Mouse (Mus musculus): Measurements from ENCODE around the gene Tbca.

Tbca gene

DNA sequence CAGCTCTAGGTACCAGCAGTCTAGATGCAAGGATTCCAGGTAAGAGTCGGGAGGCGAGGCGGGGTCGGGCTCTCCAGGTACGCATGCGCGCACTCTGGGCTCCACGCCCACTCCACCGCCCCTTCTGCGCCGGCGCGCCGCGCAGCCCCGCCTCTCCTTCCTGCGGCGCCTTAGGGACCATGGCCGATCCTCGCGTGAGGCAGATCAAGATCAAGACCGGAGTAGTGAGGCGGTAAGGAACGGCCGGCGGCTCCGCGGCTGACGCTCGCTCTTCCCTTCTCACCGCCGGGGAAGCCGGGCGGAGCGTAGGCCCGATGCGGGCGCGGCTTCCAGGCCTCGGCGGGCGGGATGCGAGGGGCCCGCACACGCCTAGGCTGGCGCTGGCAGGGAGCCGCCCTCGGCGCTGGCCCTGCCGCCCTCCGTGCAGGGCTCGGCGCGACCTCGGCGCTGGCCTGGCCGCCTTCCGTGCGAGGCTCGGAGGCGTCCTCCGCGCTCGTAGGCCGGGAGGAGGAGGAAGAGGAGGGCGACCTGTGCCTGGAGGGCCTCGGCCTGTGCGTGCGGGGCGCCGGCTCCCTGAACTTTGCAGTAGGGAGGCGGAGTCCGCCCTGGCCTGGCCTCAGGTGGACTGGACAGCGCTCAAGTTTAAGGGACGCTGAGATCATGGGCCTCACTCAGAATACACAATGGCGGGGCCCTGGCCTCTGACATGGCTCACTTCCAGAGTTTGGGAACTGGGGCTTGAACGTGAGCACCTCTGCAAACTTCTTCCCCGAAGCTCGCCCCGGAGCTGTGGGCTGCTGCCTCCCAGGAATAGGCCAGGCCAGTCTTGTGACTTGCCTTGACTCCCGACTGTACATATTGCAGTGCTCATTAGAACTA lies at the start of gene Tbca:
Tbca (plus strand) TSS at position 140 of the 879 bp plus-strand sequence.
- peak; percentile 80 for DNase-seq (ENCODE audit: low spot score)

DNA sequence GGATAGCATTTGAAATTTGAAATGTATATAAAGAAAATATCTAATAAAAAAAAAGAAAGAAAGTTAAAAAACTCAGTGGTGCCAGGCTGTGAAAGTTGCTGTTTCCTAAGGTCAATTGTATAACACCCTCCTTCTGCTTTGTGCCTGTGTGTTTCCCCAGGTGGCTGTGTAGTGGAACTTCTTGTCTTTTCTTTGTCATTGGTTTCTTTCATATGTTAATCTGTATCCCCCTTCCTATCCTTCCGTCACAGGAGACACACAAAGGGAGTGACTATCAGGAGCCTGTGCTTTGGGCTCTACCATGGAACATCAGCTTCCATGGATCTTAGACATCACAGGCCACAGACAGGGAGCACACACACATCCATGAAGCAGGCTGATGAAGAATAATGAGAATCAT lies 43.5 kb upstream of the Tbca start:
- no peak for DNase-seq (ENCODE audit: low spot score)

DNA sequence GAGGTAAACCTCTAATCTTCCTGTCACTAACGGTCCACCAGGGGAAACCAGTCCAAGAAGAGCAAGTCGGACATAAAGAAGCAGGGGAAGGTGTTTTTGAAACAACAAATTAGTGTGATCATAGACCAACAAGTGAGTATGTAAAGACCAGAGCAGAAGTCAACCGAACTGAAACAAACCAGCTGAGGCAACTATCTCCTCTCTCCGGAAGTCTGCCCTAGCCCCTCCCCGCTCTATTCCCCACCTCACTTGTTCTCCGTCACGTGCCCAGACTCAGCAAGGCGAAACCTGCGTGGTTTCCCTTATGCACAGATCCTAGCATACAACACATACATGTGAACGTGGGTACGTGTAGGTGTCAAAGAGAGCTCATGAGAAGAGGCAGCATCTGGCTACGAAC lies 22.9 kb upstream of the Tbca start:
- no peak for DNase-seq (ENCODE audit: low spot score)

DNA sequence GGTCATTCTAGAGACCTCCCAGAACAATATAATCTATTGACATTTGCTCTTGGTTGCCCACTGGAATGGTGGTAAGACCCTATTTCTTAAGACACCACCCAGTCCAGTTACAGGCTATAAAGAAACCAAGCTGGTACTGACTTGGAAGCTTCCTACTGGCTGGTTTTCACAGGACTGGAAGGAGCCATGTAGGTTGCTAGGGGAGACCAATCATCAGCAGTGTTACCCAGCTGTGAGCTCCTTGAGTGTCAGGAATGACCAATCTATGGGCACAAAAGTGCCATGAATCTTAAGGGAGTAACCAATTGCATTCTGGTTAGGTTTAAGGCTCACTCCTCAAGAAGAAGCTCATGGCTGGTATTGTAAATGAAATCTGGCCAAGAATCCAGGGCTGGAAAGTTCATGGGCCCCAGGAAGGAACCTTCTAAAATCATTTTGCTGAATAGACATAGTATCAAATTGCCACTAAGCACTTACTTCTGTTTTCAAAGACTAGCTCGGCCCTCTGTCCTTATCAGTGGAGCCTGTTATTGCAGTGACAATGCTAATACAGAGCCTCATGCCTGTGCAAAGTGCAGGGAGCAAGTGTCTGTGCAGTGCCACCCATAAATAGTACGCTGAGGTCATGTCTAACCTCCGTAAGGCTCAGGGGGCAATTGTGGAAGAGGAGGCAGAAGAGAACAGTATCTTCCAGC lies 20.1 kb upstream of the Tbca start:
- no peak for DNase-seq (ENCODE audit: low spot score)

DNA sequence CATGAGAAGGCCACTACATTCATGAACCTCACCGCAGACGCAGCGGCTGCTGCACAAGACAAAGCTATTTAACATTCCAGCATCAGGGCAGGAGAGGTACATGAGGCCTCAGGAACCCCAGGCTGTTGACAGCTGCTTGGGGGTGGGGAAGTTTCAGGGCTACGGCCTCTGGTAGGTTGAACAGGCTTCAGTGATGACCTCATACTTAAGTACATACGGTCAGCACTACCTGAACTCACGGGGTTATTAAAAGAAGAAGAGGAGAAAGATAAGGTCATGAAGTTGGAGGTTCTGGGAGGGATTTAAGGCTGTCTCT lies 19.6 kb upstream of the Tbca start:
- no peak for DNase-seq (ENCODE audit: low spot score)

DNA sequence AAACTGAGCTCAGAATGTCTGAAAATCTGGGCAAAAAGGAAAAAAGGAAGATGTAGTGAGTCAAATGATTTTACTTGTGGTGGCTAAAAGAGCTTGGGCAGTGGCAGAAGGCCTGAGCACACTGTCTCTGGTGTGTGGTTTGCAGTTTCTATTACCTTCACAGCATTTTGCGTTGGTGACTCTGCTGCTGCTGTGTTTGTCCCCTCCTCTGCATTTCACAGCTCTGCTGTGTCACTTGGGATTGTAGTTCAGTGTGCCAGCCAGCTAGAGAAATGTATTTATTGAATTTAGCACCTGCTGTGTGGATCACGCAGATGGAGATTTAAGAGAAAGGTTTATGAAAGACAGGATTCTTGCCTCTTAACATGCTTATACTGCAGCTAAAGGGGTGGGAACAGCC lies 1.8 kb upstream of the Tbca start:
- no peak for DNase-seq (ENCODE audit: low spot score)

DNA sequence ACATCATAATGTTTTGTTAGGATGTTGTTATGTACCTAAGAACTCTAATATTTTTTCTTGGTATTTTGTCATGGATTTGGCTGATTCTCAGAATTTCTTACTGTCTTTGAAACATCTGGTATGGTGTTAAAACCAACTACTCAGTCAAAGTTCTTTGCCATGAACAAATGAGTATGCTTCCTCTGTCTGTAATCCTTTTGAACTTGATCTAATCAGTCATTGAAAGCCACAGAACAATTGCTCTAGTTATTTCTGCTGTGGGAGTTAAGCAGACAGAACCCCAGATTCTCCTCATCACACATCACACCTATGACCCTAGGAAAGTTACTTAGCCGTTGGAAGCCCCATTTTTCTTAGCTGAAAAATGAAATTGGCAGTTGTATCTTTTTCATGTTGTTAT lies 6.0 kb downstream of the Tbca start:
- no peak for DNase-seq (ENCODE audit: low spot score)

DNA sequence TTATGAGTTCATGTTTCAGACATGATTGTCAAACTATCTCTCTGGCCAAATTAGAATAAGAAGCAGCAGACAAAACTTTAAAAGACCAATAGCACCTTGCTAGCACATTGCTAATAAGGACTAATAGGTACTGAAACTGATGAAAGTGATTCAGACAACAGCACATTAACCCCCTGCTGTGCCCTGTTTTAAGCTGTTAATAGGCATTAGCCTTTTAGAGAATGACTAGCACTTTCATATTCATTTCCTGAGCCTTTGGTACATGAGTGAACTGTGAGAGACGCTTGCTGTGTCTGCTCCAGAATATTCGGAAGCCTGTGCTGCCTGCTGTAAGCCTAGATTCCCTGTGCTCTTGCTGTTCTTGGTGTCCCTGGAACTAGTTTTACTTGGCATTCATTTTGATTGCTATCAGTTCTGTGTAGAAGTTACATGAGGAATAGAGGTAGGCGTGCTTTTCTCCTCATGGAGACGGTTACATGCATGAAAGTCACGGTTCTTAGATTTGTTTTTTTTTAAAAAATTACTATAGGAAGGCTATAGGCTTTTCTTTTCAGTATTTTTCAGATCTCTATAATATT lies 14.9 kb downstream of the Tbca start:
- no peak for DNase-seq (ENCODE audit: low spot score)

DNA sequence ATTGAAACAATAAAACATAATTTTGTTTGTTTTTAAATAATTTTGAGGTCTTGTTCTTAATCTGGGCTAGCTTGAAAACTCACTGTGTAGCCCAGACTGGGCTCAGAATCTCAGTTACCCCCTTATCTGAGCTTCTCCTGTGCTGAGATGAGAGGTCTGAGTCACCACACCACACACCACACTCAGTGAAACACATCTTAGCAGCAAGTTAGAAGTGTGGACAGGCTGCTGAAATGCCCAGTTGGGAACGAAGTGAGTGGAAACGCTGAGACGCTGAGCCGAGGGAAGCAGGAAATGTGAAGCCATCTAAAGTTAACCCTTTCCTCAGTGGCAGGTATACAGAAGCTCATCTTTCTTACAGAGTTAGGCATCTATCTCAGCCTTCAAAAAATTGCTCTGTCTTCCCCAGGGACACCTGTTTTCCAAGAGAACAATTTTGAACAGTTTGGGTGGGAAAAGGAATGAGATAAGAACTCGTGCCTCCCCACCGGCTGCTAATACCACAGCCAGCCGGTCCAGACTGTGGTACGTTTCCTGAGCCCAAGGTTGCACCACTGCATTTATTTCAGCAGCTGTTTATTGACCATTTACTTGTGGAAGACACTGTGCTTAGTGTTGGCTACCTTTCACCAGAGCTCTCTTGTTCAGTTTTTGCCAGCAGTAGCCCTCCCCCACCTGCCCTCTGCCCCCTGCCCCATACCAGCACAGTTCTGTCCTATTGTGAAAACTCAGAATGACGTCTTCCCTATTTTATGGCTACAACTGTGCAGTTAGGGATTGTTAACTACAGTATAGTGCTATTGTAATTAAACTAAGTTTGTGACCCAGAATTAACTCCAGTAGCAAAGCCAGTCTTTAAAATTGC lies 17.8 kb downstream of the Tbca start:
- no peak for DNase-seq (ENCODE audit: low spot score)

DNA sequence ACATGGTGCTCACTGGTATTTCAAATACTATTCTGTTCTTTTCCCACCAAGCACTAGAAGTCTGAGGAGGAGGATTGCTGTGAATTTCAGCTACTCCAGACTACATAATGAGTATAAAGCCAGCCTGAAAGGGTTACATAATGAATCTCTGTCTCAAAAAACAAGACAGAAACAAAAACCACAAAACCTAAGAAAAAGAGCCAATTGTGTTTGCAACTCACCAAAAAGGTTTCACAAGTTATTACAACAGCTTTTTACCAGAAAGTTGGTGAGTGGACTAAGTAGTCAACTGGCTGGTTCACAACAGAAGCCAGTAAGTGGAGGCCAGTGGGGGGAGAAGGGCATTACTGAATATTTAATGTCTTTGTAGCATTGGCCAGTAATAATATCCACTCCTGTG lies 19.9 kb downstream of the Tbca start:
- DNase-seq (ENCODE audit: low spot score), result no peak

DNA sequence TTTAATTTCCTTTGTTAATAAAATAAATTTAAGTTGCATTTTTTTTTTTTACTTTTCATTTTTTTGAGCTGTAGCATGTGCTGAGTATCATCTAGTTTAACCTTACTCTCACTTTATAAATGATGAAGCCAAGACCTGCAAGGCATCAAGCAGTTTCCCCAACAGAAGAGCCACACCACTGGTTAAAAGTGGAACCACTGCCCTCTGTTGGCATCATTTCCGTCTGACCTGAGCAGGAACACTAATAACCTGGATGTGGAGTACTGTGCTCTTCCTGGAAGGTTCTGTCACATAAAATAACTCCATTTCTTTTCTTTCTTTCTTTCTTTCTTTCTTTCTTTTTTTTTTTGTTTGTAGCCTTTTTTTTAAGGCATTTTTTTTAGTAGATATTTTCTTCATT lies 21.0 kb downstream of the Tbca start:
- no peak for DNase-seq (ENCODE audit: low spot score)

DNA sequence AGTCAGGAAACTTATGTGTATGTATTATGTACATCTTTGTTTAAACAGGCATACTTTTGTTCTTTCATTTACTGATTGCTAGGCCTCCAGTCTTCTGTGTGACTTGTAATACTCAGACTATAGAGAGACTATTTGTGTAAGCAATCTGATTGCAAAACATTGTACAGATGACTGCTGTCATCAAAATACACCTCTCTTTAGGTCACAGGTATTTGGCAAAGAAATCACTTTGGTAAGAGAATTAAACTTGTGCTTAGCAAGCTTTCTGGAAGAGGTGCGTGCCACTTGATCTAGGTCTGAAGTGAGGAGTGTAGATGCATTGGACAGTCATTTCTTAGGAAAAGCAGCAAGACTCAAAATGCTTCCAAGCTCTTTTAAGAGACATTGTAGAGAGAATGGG lies 22.7 kb downstream of the Tbca start:
- no peak for DNase-seq (ENCODE audit: low spot score)

DNA sequence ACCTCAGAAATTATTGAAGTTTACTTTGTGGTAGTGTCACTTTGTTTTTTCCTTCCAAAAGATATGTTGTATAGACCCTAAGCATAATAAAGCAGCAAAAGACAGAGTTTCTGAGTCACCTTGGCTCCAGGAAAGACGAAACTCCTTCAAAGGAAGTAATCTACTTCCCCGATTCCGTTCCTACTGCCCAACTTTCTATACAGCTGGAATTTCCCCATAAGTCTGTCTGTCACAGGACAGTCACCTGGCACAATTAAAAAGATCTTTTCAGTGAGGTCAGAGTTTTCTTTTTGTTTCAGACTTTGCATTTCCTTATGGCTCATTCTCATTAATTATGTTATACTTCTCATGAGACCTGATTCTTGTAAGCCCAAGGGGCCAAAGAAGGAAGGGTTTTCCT lies 25.1 kb downstream of the Tbca start:
- DNase-seq (ENCODE audit: low spot score), result no peak

DNA sequence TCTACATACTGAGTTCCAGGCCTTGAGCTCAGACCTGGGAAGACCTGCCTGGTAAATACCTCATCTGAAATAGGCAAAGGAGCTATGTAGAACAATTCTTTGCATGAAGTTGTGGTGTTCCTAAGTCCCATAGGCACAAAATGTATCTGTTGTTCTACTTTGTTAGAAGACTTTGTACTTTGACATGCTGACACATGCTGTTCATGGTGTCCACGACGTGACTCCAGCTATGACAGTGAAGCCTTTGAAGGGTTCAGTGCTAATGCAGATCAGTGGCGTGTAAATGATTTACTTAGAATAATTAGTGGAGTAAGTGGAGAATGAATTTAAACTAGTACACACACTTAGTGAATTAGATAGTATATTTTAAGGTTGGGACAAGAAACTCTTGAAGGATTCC lies 31.8 kb downstream of the Tbca start:
- DNase-seq (ENCODE audit: low spot score), result no peak

DNA sequence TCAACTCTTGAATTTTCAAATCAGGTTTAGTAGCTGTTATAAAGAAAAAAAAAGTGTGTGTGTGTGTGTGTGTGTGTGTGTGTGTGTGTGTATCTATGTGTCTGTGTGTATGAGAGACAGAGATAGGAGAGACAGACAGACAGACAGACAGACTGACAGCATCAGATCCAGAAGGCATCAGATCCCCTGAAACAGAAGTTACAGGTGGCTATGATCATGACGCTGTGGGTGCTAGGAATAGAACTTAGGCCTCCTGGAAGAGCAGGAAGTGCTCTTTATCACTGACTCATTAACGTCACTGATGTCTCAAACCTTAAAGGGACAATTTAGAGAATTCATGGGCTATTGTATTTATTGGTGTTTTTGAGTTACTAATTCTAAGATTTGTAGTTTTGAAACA lies 32.2 kb downstream of the Tbca start:
- no peak for DNase-seq (ENCODE audit: low spot score)

DNA sequence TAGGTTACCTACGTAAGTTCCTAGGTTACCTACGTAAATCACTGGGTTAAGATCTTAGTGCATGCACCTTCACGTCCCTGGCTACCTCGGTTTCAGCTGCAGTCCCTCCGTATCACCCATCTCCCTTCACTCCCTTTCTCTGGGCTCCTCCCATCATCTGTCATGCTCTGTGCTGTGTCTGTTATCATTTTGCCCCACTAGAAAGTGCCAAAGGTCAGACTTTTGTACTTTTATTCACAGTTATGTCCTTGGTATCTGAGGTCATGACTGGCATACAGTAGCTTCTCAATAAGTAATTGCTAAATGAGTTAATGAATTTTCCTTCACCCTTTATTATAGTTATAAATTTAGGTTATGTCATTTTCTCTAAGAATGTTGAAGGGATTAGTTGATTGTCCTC lies 37.7 kb downstream of the Tbca start:
- no peak for DNase-seq (ENCODE audit: low spot score)

DNA sequence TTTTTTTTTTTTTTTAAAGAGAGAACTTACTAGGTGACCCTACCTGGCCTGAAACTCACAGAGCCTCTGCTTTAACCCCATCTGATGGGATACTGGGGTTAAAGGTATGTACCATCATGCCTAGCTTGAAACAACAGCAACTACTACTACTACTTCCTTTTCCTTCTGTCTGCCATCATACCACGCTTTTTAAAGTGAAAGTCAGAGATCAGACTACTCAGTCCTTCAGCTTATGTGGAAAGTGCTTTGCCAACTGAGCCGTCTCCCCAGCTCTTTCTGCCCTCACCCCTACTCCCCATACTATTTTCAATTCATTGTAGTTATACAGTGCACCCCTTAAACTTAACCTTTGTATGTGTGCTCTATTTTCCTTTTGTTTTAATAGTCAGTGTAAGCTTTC lies 38.3 kb downstream of the Tbca start:
- DNase-seq (ENCODE audit: low spot score), result no peak

DNA sequence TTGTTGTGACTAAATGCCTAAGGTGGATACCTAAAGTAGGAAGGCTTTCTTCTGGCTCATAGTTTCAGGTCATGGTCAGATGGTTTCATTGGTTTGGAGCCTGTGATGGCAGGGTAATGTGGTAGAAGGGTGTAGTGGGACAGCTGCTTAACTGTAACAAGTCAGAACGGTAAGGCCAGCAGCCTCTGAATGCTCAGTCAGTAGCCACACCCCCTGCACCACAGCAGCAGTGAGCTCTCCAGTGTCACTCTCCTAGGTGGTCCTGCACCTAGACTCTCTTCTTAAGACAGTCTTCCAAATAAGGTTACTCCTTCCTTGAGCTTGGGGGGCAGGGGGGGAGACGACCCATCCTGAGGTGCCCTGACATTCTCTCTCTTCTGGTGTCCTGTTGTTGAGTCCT lies 39.1 kb downstream of the Tbca start:
- DNase-seq (ENCODE audit: low spot score), result no peak

DNA sequence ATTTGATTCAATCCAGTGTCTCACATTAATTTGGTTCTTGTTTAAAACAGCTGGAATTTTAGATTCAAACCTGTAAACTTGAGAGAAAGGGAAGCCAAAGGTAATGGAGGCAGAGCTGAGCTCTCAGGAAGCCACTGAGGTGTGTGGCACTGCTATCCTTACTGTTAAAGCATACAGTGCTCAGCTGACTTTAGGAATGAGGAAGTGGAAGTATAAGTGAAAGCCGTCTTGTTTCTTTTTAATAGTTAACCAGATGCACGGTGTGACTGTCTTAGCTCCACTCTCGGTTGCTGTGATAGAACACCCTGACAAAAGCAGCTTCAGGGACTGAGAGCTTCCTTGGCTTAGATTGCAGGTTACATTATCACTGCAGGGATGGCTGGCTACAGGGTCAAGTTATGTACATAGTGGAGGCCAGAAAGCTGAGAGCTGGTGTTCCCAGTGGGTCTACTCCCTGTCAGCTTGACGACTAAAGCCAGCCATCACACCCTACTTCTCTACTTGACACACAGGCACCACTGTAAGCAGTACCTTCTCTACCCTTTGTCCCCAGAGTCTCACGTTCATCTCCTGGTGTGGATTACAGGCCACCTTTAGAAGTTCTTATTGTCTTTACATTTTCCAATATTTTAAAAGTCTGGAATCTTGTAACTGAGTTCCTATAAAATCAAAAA lies 49.5 kb downstream of the Tbca start:
- DNase-seq (ENCODE audit: low spot score), result no peak

DNA sequence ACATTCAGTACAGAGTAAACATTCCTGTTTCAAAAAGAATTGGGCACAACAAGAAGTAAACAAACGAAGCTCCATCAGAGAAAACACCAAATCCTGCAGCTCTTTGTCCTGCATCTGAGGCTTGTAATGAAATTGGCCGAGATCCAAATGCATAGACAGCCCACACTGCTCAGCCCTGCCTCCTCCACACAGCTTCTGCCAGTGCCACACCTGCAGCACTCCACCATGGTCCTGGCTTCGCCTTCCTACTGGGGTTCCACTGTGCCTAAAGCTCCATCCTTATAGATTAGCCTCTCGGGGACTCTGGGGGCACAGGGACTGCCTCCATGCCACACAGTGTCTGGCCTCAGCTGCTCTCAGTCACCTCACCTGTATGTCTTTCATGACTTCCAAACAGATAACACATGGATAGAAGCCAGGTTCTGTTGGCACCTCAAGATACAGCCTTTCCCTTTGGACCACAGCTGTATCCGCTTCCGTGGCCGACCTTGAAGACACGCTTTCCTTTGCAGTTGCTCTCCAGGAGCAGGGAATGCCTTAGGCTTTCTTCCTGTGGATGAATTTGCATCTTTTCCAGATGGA lies 50.1 kb downstream of the Tbca start:
- peak; percentile 7 for DNase-seq (ENCODE audit: low spot score)

DNA sequence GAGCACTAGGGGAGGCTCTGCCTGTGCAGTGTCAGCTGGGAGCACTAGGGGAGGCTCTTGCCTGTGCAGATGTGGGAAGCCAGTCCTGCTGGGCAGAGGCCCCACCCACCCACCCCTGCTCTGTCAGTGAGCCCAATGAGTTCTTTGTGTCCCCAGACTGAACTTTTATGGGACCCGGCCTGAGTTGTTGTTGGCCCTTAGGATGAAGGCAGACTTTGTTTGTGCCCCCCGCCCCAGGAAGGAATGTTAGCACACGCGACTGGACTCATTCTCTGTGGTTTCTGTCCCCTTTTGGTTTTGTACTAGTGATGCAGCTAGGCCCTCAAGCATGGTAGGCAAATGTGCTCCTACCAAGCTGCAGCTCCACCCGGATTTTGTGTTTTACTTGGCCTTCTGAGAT lies 54.5 kb downstream of the Tbca start:
- no peak for DNase-seq (ENCODE audit: low spot score)

DNA sequence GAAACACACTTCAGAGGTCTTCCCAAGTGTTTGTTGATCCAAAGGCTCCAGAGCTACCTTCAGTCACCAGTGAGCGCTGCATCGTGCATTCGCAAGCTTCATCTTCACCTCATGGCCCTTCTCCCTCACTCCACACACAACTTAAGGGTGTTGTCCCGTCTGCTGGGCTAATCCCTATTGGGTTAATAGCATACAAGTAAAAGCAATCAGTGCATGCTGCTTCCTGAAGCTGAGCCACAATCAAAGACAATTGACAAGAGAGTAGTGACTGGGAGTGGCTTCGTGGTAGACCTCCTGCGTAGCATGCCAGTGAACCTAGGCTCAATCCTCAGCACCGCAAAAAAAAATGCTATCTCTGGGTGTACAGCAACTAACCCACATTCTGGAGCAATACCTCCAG lies 59.2 kb downstream of the Tbca start:
- DNase-seq (ENCODE audit: low spot score), result no peak
